Mouse (Mus musculus): ENCODE results near the gene Map2k2.
"Not testable (repeated sequence)": the region's sequence is repeated elsewhere in the genome, so short reads cannot be mapped to it uniquely, and the experiment has no call there.

Map2k2 gene

DNA sequence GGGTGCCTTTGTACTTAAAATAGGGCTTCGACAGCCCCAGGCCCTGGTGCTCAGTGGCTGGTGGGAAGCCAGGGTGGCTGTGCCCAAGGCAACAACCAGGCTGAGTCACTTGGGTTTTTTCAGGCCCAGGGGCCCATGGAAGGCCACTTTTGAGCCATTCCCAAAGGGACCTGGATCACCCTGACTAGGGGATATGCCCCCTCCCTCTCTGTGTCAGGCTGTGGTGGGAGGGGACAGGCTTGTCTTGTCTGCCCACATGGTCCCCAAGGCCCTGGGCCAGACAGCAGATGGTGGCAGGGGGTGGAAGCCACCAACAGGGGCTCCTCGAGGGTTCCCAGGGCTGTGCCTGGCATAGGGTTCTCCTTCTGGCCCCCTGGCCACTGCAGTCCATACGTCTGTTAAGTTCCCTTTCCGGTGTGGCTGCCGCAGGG is 36.9 kb downstream of the Map2k2 start:
- DNase-seq (ENCODE audit: low read depth, low spot score): no peak

DNA sequence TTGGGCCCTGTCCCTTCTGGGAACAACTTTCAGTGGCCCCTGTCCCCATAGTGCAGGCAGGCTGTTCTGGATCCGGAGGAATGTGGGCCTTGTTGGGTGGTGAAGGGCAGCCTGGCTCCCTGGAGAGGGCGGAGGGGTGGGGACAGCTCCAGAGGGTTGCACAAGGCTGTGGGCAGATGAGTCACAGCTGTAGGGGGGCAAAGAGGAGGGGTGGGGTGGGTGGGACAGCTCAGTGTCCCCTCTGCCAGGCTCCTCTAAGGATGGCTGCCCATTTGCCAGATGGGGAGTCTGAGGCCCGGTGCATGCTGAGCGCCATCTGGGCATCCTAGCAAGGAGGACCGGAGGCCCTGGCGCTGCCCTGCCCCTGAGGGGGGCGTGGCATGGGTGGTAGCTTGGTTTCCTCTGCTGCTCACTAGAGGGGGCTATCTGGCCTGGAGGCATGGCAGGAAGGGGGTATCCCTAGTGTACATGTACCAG is 37.5 kb downstream of the Map2k2 start:
- DNase-seq (ENCODE audit: low read depth, low spot score): no peak

DNA sequence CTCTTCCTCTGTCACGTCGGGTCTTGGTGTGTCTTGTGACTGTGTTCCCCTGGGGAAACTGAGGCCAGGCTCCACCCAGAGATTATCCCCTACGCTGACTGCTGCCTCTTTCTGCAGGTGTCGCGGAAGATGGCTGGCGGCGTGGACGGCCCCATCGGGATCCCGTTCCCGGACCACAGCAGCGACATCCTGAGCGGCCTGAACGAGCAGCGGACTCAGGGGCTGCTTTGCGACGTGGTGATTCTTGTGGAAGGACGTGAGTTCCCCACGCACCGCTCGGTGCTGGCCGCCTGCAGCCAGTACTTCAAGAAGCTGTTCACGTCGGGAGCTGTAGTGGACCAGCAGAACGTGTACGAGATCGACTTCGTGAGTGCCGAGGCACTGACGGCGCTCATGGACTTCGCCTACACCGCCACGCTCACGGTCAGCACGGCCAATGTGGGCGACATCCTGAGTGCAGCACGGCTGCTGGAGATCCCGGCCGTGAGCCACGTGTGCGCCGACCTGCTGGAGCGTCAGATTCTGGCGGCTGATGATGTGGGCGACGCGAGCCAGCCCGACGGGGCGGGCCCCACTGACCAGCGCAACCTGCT is 38.2 kb downstream of the Map2k2 start:
- DNase-seq (ENCODE audit: low read depth, low spot score): no peak

DNA sequence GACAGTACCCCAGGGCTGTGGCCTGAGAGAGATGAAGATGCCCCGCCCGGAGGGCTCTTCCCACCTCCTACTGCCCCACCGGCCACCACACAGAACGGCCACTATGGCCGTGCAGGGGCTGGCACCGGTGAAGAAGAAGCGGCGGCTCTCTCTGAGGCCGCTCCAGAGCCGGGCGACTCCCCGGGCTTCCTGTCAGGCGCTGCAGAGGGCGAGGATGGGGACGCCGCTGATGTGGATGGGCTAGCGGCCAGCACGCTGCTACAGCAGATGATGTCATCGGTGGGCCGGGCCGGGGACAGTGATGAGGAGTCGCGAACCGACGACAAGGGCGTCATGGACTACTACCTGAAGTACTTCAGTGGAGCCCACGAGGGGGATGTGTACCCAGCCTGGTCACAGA is 39.0 kb downstream of the Map2k2 start:
- DNase-seq (ENCODE audit: low read depth, low spot score): no peak

DNA sequence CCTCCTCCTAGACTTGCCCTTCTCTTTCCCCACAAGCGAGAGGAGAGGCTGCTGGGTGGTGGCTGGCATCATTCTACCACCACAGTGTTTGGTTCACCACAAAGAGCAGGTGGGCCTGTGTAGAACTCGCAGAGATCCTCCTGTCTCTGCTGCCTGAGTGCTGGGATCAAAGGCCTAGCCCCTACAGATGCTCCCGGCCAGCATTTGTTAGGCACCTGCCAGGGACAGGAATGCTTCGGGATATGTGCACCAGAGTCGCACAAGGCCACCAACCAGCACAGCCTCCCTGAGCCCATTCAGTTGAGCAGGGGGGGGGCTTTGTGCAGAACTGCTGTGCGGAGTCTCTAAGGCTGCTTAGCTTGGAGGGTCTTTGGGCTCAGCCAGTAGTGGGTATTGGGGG is 39.6 kb downstream of the Map2k2 start:
- no peak for DNase-seq (ENCODE audit: low read depth, low spot score)

DNA sequence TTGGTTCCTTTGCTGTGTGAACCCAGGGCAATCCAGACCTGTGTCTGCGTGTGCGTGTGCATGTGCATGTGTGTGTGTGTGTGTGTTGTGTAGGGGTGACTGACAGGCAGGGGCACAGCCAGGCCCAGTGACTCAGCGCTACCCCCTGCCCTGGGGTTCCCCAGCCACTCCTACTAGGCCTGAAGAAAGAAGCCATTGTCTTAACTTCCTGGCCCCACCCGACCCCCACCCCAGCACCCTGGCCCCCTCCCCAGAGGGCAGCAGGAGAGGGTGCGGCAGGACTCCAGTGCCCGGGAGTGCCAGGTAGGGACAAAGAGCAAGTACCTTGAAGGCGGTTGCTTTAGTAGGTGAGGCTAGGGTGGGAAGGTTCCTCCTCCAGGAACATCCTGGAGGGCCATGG is 40.1 kb downstream of the Map2k2 start:
- no peak for DNase-seq (ENCODE audit: low read depth, low spot score)

DNA sequence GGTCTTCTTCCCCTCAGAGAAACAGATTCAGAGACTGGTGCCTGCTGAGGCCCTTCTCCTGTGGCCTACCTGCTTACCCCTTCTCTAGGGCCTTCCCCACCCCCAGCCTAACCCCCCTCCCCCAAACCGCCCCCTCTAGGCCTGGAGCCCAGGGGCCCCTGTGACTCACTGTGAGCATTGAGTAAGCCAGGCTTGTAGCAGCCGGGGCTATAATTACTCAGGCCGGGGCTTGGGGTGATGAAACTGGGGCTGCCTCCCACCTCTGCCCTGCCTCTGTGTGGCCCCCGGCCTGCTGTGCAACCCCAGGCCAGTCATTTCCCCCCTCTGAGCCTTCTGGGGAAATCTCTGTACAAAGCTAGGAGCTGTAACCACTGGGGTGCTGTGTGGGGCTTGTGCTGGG is 40.6 kb downstream of the Map2k2 start:
- DNase-seq (ENCODE audit: low read depth, low spot score): no peak

DNA sequence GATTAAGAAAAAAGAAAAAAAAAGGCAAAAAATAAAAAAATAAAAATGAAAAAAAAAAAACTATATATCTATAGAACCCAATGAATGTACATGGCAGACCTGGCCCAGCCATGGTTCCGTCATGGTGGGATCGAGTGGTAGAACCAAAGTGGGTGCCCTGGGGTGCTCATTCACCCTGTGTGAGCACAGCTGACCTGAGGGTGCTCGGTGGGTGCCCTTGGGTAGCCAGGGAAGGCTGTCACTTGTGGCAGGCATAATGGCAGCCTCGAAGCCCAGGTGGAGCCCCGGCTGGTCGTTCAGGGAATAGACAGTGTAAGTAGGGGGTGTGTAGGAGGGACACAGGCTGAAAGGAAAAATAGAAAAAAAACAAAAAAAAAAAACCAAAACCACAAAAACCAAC is 45.5 kb downstream of the Map2k2 start:
- no peak for DNase-seq (ENCODE audit: low read depth, low spot score)

DNA sequence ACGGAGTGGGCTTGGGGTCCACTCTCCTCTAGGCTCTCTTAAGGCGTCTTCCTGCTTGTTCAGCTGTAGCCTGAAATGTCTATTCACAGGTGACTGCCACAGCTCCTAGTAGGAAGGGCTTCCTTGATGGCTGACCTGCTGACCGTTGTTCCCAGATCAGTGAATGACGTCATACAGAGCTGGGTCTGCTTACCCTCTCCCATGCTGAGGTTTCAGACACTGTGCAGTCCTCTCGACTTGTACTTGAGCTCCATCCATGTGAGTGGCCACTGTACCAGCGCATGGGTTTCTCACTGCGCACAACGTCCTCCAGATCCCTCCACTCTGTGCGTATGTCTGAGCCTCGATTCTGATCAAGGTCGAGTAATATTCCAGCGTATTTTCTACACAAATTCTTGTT is 46.9 kb downstream of the Map2k2 start:
- DNase-seq (ENCODE audit: low read depth, low spot score): no peak

DNA sequence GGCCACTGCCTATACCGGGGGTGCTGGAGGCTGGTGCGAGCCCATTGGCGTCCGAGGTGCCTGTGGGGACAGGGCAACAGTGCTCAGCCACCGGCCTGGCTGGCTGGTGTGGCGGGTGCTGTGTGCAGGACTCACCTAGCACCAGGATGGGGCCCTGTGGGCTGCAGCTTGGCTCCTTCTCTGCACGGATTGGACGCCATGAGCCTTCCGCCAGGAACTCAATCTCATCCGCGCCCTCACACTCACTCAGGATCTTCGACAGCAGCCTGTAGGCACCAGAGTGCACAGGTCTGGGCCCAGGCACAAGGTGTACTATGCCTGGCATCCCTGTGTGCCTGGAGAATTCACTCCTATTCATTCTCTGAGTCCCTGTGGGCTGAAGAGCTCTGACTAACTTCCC is 48.6 kb downstream of the Map2k2 start:
- no peak for DNase-seq (ENCODE audit: low read depth, low spot score)

DNA sequence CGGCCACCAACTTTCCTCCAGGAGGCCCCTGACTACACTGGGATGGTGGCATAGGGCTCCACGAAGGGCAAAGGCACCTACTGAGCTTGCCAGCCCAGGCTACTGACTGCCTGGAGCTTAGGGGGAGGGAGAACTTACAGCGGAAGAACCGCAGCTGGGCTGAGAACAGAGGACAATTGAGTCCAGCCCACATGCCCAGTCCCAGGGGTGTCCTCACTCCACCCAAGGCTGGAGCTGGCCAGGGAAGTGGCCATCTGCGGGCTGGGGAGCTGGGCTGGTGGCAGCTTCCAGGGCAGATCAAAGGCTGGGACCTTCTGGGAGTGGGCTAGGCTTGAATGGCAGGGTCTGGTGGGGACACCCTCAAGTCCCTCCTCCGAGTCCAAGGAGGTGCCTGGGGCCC is 49.0 kb downstream of the Map2k2 start:
- no peak for DNase-seq (ENCODE audit: low read depth, low spot score)

DNA sequence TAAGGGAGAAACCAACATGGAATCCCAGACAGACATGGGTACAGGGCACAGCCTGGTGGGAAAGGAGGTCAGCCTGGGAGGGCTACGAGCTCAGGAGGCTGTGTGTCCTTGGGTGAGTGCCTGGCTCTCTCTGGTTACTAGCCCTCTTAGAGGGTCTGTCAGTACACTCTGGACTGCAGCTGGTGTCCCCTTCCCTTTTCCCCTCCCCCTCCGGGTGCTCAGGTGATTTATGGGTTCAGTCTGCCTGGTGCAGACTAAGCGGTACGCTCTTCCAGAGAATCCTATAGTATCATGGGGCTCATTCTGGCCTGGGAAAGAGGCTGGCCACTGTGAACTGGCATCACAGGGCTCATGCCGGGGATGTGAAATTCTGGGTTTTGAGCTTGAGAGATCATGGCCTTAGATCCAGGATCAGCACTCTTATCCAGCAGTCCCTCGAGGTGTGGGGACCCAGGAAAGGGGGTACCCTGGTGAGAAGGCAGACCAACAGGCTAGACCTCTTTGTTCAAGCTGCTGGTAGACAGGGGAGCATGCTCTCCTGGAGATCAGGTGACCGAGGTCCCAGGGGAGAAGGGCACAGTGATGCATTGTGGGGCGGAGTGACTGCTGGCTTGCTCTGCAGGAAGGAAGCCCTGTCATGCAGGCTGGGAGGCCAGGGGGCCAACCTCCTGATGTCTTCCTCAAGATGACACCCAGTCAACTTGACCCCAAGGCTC is 56.0 kb downstream of the Map2k2 start:
- no peak for DNase-seq (ENCODE audit: low read depth, low spot score)

DNA sequence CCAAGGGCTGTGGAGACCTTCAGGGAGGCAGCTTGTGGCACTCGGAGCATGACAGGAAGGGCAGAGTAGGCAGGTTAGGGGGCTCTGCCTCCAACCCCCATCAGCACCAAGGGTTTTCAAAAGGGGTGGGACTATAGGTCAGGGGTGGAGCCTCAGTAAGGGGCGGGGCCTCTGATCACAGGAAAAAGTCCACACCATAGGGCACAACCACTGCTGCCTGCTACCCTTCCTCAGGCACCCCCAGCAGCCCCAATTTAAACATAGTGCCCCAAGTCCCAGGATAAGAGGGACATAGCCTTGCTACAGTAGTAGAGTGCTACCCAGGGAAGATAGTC is 56.6 kb downstream of the Map2k2 start:
- DNase-seq (ENCODE audit: low read depth, low spot score): no peak

DNA sequence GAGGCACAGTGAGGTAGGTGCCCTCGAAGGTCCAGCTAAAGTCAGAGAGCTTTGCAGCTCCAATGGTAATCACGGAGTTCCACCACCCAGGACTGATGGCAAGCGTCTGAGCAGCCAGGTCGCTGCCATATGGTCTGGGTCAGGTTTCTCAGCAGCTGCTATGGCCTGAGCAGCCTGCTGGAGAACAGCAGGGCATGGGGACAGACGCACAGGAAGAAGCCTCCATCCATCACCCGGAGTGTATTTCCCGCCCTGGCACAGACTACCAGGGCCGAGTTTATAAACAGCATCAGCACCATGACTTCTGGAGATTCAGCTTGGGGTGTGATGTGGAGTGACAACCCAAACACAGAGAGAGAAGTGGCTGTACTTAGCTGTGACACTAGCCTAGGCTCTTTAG is 59.4 kb downstream of the Map2k2 start:
- DNase-seq (ENCODE audit: low read depth, low spot score): no peak

DNA sequence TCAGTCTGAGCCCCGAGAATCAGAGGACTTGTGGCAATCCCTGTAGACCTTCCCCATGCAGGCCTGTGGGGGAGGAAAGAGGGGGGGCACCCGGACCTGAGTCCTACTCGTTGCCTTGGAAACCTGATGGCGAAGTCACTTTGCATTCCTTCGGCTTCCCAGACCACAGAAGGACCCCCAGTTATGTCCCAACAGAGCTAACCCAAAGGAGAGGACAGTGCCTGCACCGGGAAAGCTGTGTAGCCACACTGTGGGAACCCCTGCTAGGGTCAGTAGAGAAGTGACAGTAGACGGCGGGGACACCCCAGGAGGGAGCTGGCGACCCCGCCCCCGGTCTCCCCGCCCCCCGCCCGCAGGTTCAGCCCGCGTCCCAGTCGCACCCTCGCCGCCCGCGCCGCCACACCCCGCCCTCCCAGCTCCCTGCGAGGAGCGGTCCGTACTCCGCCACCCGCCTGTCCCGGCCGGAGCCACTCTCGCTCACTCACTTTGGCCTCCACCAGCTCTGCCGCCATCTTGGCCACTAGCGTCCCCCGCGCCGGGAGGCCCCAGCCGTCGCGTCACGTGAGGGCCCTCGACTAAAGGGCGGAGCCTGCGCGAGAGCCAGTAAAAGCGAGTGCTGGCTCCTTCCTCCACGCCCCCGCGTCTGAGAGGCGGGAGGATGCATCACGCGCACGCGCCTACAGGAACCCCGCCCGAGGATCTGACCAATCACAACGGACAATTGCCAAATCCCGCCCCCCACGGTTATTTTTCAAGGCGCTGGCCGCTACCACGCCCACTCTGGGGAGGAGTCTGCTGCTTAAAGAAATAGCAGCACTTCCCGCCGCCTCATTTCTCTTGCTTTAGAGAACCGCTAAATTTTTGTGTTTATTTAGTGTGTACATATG is 61.7 kb downstream of the Map2k2 start, which contains the start of gene Pias4:
Gene Pias4, minus strand, starts transcription at position 724 of the 887 bp plus-strand sequence.
- DNase-seq (ENCODE audit: low read depth, low spot score): peak; percentile 99

DNA sequence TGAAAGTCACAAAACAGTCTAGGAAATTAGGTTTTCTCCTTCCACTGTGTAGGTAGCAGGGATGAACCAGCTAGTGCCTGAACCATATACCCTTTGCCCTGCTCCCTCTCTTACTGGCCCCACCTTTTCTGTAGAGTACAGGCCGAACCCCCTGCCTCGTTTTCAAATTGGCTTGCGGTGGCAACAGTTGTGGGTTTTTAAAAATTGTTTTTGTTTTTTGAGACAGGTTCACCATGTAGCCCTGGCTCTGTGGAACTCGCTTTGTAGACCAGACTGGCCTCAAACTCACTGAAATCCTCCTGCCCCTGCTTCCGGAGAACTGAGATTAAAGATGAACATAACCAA is 62.3 kb downstream of the Map2k2 start:
- DNase-seq (ENCODE audit: low read depth, low spot score): no peak

DNA sequence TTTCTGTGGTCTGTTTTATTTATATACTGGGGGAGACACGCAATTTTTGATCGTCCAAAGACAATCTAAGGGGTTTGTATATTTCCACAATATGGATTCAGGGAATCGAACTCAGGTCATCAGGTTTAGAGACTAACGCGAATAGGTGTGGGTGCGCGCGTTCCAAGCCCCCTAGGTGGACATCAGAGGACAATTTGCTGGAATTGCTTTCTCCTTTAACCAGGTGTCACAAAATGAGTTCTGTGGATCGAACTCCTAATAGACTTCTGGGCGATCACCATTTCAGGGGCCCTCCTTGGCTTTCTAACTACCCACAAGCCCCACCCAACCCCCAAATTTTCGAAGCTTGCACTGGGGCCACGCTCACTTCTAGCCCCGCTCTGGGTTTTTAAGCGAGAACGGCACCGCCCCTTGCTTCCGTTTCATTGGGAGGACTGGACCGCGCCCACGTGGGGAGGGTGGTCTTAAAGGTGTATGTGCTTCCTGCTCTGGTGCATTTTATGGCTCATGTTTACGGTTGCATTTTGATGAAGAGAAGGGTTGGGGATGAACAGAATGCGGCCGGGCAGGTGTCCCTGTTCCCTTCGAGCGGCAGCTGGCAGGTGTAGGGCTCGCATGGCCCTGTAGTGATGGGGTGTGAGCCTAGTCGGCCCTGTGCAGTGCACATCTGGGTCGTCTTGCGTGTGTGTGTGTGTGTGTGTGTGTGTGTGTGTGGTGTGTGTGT is 63.0 kb downstream of the Map2k2 start:
- peak; percentile 85 for DNase-seq (ENCODE audit: low read depth, low spot score)

DNA sequence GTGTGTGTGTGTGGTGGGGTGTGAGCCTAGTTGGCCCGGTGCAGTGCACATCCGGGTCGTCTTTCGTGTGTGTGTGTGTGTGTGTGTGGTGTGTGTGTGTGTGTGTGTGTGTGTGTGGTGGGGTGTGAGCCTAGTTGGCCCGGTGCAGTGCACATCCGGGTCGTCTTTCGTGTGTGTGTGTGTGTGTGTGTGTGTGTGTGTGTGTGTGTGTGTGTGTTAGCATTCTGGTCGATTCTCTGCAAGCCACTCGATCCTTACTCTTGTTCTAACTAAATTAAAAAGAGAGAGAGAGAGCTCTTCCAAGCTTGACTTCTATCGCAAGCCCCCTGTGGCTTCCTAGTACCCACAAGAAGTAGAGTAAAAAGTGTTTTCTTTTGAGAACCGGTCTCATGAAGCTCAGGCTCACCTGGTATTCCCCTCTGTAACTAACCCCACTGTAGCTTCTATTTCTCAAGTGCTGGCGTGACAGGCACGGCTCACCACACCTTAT is 63.7 kb downstream of the Map2k2 start:
- not testable (repeated sequence) for DNase-seq (ENCODE audit: low read depth, low spot score)

DNA sequence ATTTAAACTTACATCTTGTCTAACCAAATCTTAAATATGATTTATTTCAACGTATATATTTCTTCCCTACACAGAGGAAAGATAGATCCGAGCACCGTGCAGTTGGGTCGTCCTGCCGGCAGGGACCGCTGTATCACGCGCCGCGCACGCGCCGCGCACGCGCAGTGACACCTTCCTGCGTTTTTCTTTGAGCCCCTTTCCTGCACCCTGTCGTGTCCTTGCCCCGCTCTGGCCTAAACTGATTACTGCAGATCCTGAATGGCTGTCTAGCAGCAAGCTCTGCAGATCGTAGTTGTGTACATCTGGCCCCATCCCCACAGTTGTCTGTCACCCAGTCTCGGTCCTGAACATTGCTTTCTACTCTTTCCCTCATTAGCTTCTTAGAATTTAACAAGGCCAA is 67.4 kb downstream of the Map2k2 start:
- peak; percentile 89 for DNase-seq (ENCODE audit: low read depth, low spot score)

DNA sequence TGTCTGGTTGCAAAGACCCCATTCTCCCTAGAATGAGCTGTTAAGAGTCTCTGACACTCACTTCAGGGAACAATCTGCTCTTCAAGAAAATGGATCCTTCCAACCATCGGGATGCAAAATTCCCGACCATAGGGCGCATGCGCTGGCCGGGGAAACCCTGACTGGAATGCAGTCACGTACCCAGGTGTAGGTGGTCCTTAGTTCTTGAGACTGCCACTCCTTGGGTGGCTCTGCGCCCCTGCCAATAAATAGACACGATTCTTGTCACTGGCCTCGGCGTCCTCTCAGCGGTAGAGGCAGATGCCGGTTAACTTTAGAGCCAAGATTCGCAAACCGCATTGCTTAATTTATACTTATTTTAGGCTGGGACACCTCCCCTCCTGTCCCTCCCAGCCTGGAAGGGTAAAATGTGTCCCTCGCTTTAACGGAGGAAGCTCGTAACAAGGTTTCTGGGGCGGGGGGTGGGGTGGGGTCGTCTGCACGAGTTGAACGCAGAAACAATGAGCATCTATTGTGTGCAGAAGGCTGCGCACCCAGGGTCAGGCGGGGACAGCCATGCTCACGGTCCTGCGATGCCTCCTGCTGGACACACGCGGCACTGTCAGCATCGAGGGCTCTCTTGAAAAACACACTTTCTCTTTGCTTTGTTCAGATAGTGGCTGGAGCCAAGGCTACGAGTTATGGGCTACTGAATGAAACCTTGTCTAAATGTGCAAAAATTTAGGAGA is 69.1 kb downstream of the Map2k2 start:
- DNase-seq (ENCODE audit: low read depth, low spot score): peak; percentile 80

DNA sequence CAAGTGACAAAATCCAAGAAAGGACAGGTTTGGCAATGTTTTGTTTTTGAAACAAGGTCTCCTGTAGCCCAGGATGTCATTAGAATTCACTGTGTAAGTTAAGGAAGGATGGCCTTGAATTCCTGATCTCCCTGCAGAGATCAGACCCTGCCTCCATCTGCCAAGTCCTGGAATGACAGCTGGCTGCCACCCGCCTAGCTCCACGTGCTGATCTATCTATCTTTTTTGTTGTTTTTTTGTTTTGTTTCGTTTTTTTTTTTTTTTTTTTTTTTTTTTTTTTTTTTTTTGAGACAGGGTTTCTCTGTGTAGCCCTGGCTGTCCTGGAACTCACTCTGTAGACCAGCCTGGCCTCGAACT is 69.6 kb downstream of the Map2k2 start:
- DNase-seq (ENCODE audit: low read depth, low spot score): not testable (repeated sequence)
